Mouse (Mus musculus) skeletal muscle tissue, postnatal 0 days (tissue): ENCODE measurements around the gene Rhbdl1. TPM values are rescaled to one million over a fixed set of nuclear protein-coding genes. Genes with fewer than 3 reads are reported as not detected.

Source experiments
- microRNA-seq, 2 experiments: library from miRNA; unstranded; fragments of <30 nt; microRNA quantifications; one replicate each; pipeline ENCODE4; 2016
- polyA plus RNA-seq: library from polyadenylated mRNA; unstranded; fragments of >200 nt; fragmentation: Nextera tagmentation; extraction: Ambion mirVana; gene quantifications from 2 replicates; pipeline ENCODE4 v1.2.1, GENCODE M21; 2015

Rhbdl1 gene
- polyA plus RNA-seq, 1 experiment from 2014 or later, result 17.2 TPM

Small RNA genes lying within 50 kb of the gene (microRNA-seq; reads per million reads assigned to microRNA genes)
- 0.10 to 0.64 reads per million in 2 experiments for gene Mir3082

Other genes with a start within 250 kb of the Rhbdl1 start
- gene Gng13, start 120.1 kb downstream of the Rhbdl1 start, polyA plus RNA-seq, result 0.28 TPM in 1 of 2 replicates, not detected in the other
- 3.2 and 4.6 TPM in 2 replicates for gene Chtf18, start 109.9 kb downstream of the Rhbdl1 start, polyA plus RNA-seq
- 8.7 and 9.4 TPM in 2 replicates for gene Rpusd1, start 109.6 kb downstream of the Rhbdl1 start, polyA plus RNA-seq
- not detected in 2 replicates for gene Mslnl, start 101.3 kb downstream of the Rhbdl1 start, polyA plus RNA-seq
- 1.4 and 1.7 TPM in 2 replicates for gene Msln, start 82.9 kb downstream of the Rhbdl1 start, polyA plus RNA-seq
- gene Narfl, start 63.5 kb downstream of the Rhbdl1 start, polyA plus RNA-seq, result 36.6 and 38.7 TPM in 2 replicates
- 31.4 and 32.9 TPM in 2 replicates for gene Haghl, start 51.6 kb downstream of the Rhbdl1 start, polyA plus RNA-seq
- 0.16 and 0.22 TPM in 2 replicates for gene Ccdc78, start 50.7 kb downstream of the Rhbdl1 start, polyA plus RNA-seq
- 55.4 and 60.9 TPM in 2 replicates for gene Fam173a, start 44.4 kb downstream of the Rhbdl1 start, polyA plus RNA-seq
- gene AC134908.4, start 41.6 kb downstream of the Rhbdl1 start, polyA plus RNA-seq, result 0.35 and 0.65 TPM in 2 replicates
- gene Metrn, start 40.2 kb downstream of the Rhbdl1 start, polyA plus RNA-seq, result 22.8 and 28.7 TPM in 2 replicates
- 0.72 and 0.95 TPM in 2 replicates for gene Fbxl16, start 28.2 kb downstream of the Rhbdl1 start, polyA plus RNA-seq
- gene Wdr24, start 13.7 kb downstream of the Rhbdl1 start, polyA plus RNA-seq, result 11.8 and 12.4 TPM in 2 replicates
- 17.9 and 23.0 TPM in 2 replicates for gene Jmjd8, start 8.4 kb downstream of the Rhbdl1 start, polyA plus RNA-seq
- gene Stub1, start 3.9 kb downstream of the Rhbdl1 start, polyA plus RNA-seq, result 186 and 212 TPM in 2 replicates
- 4.3 and 4.5 TPM in 2 replicates for gene Gm20683, start 4.5 kb upstream of the Rhbdl1 start, polyA plus RNA-seq
- gene Rhot2, start 7.6 kb upstream of the Rhbdl1 start, polyA plus RNA-seq, result 11.2 and 13.6 TPM in 2 replicates
- 3.5 and 5.5 TPM in 2 replicates for gene Wdr90, start 24.2 kb upstream of the Rhbdl1 start, polyA plus RNA-seq
- 120 and 122 TPM in 2 replicates for gene Mcrip2, start 31.5 kb upstream of the Rhbdl1 start, polyA plus RNA-seq
- 35.5 and 37.9 TPM in 2 replicates for gene Mettl26, start 37.8 kb upstream of the Rhbdl1 start, polyA plus RNA-seq
- 0.15 and 0.19 TPM in 2 replicates for gene Wfikkn1, start 43.6 kb upstream of the Rhbdl1 start, polyA plus RNA-seq
- gene Rab40c, start 82.4 kb upstream of the Rhbdl1 start, polyA plus RNA-seq, result 9.7 and 10.2 TPM in 2 replicates
- 27.6 and 28.6 TPM in 2 replicates for gene Pigq, start 107.6 kb upstream of the Rhbdl1 start, polyA plus RNA-seq
- gene Nhlrc4, start 107.7 kb upstream of the Rhbdl1 start, polyA plus RNA-seq, result not detected in 2 replicates
- 0.14 TPM in 1 of 2 replicates, not detected in the other for gene A930017K11Rik, start 115.3 kb upstream of the Rhbdl1 start, polyA plus RNA-seq
- 6.7 and 8.4 TPM in 2 replicates for gene Capn15, start 148.5 kb upstream of the Rhbdl1 start, polyA plus RNA-seq
- gene Rab11fip3, start 232.3 kb upstream of the Rhbdl1 start, polyA plus RNA-seq, result 9.0 and 10.9 TPM in 2 replicates